Mouse (Mus musculus) forebrain, embryonic 13.5 days (tissue): ENCODE data around the gene Acss3. TPM values are rescaled to one million over a fixed set of nuclear protein-coding genes. Genes with fewer than 3 reads are reported as not detected.

Experiments used
- ATAC-seq: fragments of 200-750 bp; cut with Nextera tagmentation; 2 replicates; pipeline ENCODE4 v1.8.0; 2017
- H3K27ac ChIP-seq: fragments of 300-500 bp; sonication (generic); 2 replicates; pipeline ENCODE4 v1.5.1; 2015; ENCODE audit warnings: inconsistent platforms, mild to moderate bottlenecking, moderate library complexity
- H3K27me3 ChIP-seq: fragments of 300-500 bp; sonication (generic); 2 replicates; pipeline ENCODE4 v1.6.1; 2015; ENCODE audit warnings: mild to moderate bottlenecking, inconsistent platforms
- H3K36me3 ChIP-seq: fragments of 300-500 bp; sonication (generic); 2 replicates; pipeline ENCODE4 v1.6.1; 2015; ENCODE audit warnings: mild to moderate bottlenecking, inconsistent platforms; ENCODE audit not compliant: poor library complexity, severe bottlenecking
- H3K4me1 ChIP-seq: fragments of 300-500 bp; sonication (generic); 2 replicates; pipeline ENCODE4 v1.6.1; 2015; ENCODE audit warnings: inconsistent platforms
- H3K4me2 ChIP-seq: fragments of 300-500 bp; sonication (generic); 2 replicates; pipeline ENCODE4 v1.6.1; 2015; ENCODE audit warnings: inconsistent platforms, mild to moderate bottlenecking, moderate library complexity
- H3K4me3 ChIP-seq: fragments of 300-500 bp; sonication (generic); 2 replicates; pipeline ENCODE4 v1.5.1; 2015; ENCODE audit warnings: mild to moderate bottlenecking, inconsistent platforms
- H3K9ac ChIP-seq: fragments of 300-500 bp; sonication (generic); 2 replicates; pipeline ENCODE4 v1.6.1; 2015; ENCODE audit warnings: mild to moderate bottlenecking, inconsistent platforms
- H3K9me3 ChIP-seq: fragments of 300-500 bp; sonication (generic); replicated peaks from 2 replicates; pipeline ENCODE4 v1.6.1; 2016; ENCODE audit warnings: inconsistent platforms
- WGBS: fragments of 180-500 bp; shearing (Covaris S2); methylation state at CpG from one replicate; pipeline ENCODE4 v1.1.7; 2015; 5-methylcytosine and 5-hydroxymethylcytosine counted together
- polyA plus RNA-seq: library from polyadenylated mRNA; unstranded; fragments of >200 nt; fragmentation: Nextera tagmentation; extraction: Ambion mirVana; gene quantifications from 2 replicates; pipeline ENCODE4 v1.2.1, GENCODE M21; 2015

Acss3 gene
- polyA plus RNA-seq, 1 experiment from 2014 or later = 0.58 TPM

DNA sequence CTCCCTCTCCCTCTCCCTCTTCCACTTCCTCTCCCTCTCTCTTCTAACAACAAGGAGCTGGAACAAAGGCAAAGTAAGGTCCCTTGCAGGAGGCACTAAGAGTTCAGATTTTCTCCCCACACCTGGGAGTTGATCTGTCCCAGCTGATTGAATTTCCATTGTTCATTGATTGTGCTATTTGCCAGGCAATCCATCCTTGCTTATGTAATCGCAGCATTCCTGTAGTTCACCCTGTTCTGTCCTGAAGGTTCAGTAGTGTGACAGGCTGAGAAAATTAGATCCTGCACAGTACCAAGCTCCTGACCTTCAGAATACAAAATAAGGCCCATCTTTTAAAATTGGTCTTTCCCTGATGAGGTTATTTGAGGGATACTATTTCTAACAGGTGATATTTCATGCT is 8.3 kb downstream of the Acss3 start:
- Histone ChIP-seq H3K4me3 (no peak overlapping the region), H3K27me3 (no peaks in the 10 kb centered on the region), H3K9me3 (no peaks in the 10 kb centered on the region), H3K4me2 (no peak overlapping the region), H3K4me1 (peaks cover 5% of the 10 kb centered on the region; the same call in 1 of the 2 replicates), H3K36me3 (no peaks in the 10 kb centered on the region), H3K27ac (no peak overlapping the region), H3K9ac (no peak overlapping the region)
- ATAC-seq = no peak
- WGBS = 38% methylated on average over 1 of the region's 1 CpGs

DNA sequence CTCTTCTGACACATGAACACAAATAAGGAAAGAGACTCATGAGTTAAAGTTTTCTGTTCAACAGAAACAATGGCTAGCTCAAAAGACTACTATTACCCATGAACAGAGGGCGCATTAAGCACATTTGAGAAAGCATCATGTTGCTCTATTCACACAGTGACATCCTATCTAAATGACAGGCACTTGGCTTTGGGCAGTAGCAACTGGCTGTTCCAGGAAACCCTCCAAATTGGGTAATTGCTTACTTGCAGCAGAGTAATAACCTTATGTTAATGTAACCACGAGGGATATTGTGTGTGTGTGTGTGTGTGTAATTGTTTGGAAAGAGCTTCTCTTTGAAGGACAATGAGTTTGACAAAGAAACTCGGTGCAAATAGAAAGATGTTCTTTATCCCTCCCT is 29.0 kb downstream of the Acss3 start:
- no peak overlapping the region for H3K9ac ChIP-seq
- H3K36me3 ChIP-seq = no peaks in the 10 kb centered on the region
- H3K4me2 ChIP-seq = no peak overlapping the region
- no peaks in the 10 kb centered on the region for H3K9me3 ChIP-seq
- 39% methylated on average over 3 of the region's 3 CpGs for WGBS
- H3K4me3 ChIP-seq = no peak overlapping the region
- H3K27ac ChIP-seq = no peak overlapping the region
- no peaks in the 10 kb centered on the region for H3K27me3 ChIP-seq
- peak; percentile 93 for ATAC-seq
- no peaks in the 10 kb centered on the region for H3K4me1 ChIP-seq

GRCm38 (mm10) chr10:107053846-107054624 is 69.4 kb downstream of the Acss3 start:
- Histone ChIP-seq H3K9me3 (no peaks in the 10 kb centered on the region), H3K9ac (no peak overlapping the region), H3K36me3 (no peaks in the 10 kb centered on the region), H3K27me3 (no peaks in the 10 kb centered on the region), H3K4me2 (no peak overlapping the region), H3K4me1 (no peaks in the 10 kb centered on the region), H3K27ac (no peak overlapping the region), H3K4me3 (no peak overlapping the region)
- ATAC-seq = no peak
- WGBS = 80% methylated on average over 4 of the region's 4 CpGs

DNA sequence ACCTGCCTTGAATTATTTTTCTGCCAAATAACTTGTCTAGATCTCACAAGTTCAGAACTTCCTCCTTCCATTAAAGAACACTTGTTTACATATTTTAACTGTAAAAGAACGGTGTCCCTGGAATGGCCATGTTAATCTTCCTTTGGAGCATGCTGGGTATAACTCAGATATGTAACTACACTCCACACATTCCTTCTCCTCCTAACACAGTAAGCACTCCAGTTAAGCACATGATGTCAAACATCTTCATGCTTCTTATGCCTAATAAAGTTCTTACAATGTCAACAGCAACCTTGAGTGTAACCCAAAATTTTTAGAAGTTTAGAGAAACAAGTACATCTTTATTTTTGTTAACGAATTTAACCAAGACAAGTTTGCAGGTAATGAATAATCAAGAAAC is 73.0 kb downstream of the Acss3 start:
- WGBS = 90% methylated on average over 2 of the region's 2 CpGs
- H3K4me1 ChIP-seq = no peaks in the 10 kb centered on the region

GRCm38 (mm10) chr10:107042656-107043055 is 80.8 kb downstream of the Acss3 start:
- Histone ChIP-seq H3K9ac (no peak overlapping the region), H3K27me3 (no peaks in the 10 kb centered on the region), H3K36me3 (no peaks in the 10 kb centered on the region), H3K4me1 (no peaks in the 10 kb centered on the region), H3K27ac (no peak overlapping the region), H3K9me3 (no peaks in the 10 kb centered on the region), H3K4me3 (no peak overlapping the region), H3K4me2 (no peak overlapping the region)
- 91% methylated on average over 1 of the region's 1 CpGs for WGBS
- ATAC-seq = no peak

More for the DNA sequence above, 73.0 kb downstream of the Acss3 start:
- Histone ChIP-seq H3K4me2 (no peak overlapping the region), H3K9ac (no peak overlapping the region), H3K9me3 (no peaks in the 10 kb centered on the region), H3K36me3 (no peaks in the 10 kb centered on the region), H3K4me3 (no peak overlapping the region), H3K27me3 (no peaks in the 10 kb centered on the region), H3K27ac (no peak overlapping the region)
- ATAC-seq = no peak

DNA sequence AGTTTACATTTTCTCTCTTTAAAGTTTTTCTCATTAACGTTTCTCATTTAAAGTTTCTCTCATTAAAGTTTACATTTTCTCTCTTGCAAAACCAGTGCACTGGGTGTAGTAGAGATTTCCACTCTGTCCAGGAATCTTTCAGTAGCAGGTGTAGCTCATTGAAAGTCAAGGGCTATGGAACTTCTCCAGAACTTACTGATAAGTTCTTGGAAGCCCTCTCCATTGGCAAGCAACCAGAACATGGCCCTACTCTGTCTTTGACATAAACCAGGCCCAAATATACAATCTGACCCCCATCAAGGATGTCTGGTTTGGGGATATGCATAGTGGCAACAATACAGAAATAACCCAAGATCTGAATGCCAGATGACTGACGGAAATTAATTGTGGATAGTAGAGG is 82.6 kb downstream of the Acss3 start:
- 95% methylated on average over 2 of the region's 2 CpGs for WGBS
- Histone ChIP-seq H3K4me3 (no peak overlapping the region), H3K27me3 (no peaks in the 10 kb centered on the region), H3K9me3 (no peaks in the 10 kb centered on the region), H3K4me1 (no peaks in the 10 kb centered on the region), H3K9ac (no peak overlapping the region), H3K27ac (no peak overlapping the region), H3K36me3 (no peaks in the 10 kb centered on the region), H3K4me2 (no peak overlapping the region)
- no peak for ATAC-seq

- 80% methylated on average over 6 of the region's 6 CpGs for WGBS
- ATAC-seq = no peak
- H3K4me3 ChIP-seq = no peak overlapping the region
Measured at GRCm38 (mm10) chr10:107040378-107040777, 83.1 kb downstream of the Acss3 start.

DNA sequence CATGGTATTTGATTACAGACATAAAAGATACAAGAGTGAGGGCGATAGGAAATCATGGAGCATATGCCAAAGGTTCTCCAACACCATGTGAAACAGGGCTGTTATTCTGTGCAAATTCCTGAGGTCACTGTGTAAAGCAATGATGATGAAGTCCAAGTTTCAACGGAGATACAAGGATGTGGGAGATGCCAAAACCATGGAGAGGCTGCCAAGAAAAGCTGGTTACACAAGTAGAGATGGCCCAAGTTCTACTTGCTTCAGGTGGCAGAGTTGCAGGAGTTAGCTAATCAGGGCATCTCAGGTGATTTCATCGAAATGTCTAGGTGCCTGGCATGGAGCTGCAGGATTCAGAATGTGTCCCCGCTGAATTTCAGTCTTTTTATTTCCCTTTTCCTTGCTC is 84.3 kb downstream of the Acss3 start:
- no peak overlapping the region for H3K4me2 ChIP-seq
- H3K9me3 ChIP-seq = no peaks in the 10 kb centered on the region
- no peaks in the 10 kb centered on the region for H3K27me3 ChIP-seq
- H3K4me1 ChIP-seq = no peaks in the 10 kb centered on the region
- no peak overlapping the region for H3K4me3 ChIP-seq
- no peak overlapping the region for H3K9ac ChIP-seq
- WGBS = 89% methylated on average over 4 of the region's 4 CpGs
- ATAC-seq = no peak
- H3K36me3 ChIP-seq = no peaks in the 10 kb centered on the region
- H3K27ac ChIP-seq = no peak overlapping the region

More at GRCm38 (mm10) chr10:107040378-107040777, 83.1 kb downstream of the Acss3 start:
- Histone ChIP-seq H3K4me2 (no peak overlapping the region), H3K9ac (no peak overlapping the region), H3K27ac (no peak overlapping the region), H3K4me1 (no peaks in the 10 kb centered on the region), H3K36me3 (no peaks in the 10 kb centered on the region), H3K9me3 (no peaks in the 10 kb centered on the region), H3K27me3 (no peaks in the 10 kb centered on the region)

- no peak overlapping the region for H3K4me3 ChIP-seq
- H3K4me2 ChIP-seq = no peak overlapping the region
- H3K27ac ChIP-seq = no peak overlapping the region
- H3K9me3 ChIP-seq = no peaks in the 10 kb centered on the region
- H3K36me3 ChIP-seq = no peaks in the 10 kb centered on the region
- H3K27me3 ChIP-seq = no peaks in the 10 kb centered on the region
- H3K4me1 ChIP-seq = no peaks in the 10 kb centered on the region
- no peak for ATAC-seq
- H3K9ac ChIP-seq = no peak overlapping the region
- WGBS = 87% methylated on average over 4 of the region's 4 CpGs
Measured at GRCm38 (mm10) chr10:107024254-107024653, 99.2 kb downstream of the Acss3 start.

DNA sequence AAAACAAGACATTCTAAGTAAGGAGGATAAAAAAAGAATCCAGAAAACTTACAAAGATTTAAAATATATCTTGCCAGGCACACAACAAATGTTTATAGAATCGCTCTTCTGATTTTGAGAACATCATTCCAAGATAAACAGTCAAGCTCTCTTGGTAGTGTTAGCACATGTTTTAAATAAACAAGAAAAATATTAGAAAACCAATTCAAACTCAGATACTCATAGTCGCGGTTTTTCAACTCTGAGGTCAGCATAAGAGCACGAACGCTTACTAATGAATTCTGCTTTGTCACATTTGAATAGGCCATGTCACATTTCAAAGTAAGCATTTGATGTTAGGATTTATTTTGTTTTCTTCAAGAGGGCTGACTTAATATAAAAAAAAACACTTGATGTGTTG is 102.3 kb downstream of the Acss3 start:
- Histone ChIP-seq H3K4me2 (no peak overlapping the region), H3K9me3 (no peaks in the 10 kb centered on the region), H3K4me3 (no peak overlapping the region), H3K27ac (no peak overlapping the region), H3K36me3 (no peaks in the 10 kb centered on the region), H3K27me3 (no peaks in the 10 kb centered on the region), H3K9ac (no peak overlapping the region), H3K4me1 (no peaks in the 10 kb centered on the region)
- 83% methylated on average over 5 of the region's 5 CpGs for WGBS
- ATAC-seq = no peak

DNA sequence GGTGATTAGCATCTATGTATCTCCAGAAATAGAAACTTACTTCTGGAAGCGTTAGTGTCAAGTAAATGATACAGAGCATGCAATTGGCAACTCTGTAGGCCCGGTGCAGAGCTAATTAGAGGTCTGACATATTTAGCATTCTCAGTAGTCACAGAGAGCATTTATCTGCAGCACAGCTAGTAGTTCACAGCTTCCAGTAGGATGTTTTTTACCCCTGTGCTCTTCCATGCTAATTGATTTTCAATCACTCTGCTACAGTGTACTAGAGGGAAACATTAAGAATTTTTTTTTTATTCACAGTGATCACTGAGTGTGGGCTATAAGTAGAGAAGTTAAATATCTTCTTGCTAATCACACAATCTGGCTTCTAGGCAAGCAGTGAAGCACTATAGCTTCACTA is 112.3 kb downstream of the Acss3 start:
- no peaks in the 10 kb centered on the region for H3K9me3 ChIP-seq
- no peak overlapping the region for H3K9ac ChIP-seq
- H3K4me1 ChIP-seq = no peaks in the 10 kb centered on the region
- no peak overlapping the region for H3K27ac ChIP-seq
- no peak overlapping the region for H3K4me2 ChIP-seq
- no peaks in the 10 kb centered on the region for H3K27me3 ChIP-seq
- WGBS = 54% methylated on average over 2 of the region's 2 CpGs
- no peak overlapping the region for H3K4me3 ChIP-seq
- ATAC-seq = no peak
- no peaks in the 10 kb centered on the region for H3K36me3 ChIP-seq

DNA sequence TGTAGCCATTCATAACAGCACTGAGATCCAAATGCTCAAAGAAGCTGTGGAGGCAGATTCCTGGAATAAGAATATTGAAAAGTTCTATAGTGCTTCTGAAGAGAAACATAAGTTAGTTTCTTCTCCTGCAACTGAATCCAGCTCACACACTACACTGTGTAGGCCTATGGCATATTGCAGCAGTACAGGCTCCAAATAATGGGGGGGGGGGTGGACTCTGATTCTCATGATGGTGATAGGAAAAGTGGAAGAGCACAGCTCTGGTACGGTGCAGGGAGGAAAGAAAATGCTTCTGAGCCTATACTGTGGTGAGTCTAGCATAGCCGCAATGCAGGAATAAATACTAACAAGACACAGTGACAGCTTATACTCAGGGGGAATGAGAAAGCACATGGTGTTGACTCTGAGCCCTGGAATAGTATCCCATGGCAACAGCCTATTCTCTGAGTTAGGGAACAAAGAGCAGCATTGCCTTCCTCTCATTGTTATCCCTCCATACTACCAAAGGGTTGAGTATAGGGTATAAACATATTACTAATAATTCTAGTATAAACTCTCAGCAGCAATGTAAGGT is 125.3 kb downstream of the Acss3 start:
- no peaks in the 10 kb centered on the region for H3K4me1 ChIP-seq
- no peaks in the 10 kb centered on the region for H3K9me3 ChIP-seq
- WGBS = 81% methylated on average over 2 of the region's 2 CpGs
- no peak overlapping the region for H3K4me3 ChIP-seq
- H3K36me3 ChIP-seq = no peaks in the 10 kb centered on the region
- H3K27me3 ChIP-seq = no peaks in the 10 kb centered on the region
- no peak overlapping the region for H3K9ac ChIP-seq
- 0 out of 2 replicates have a peak, but pooled peaks have one; percentile 41 for ATAC-seq
- no peak overlapping the region for H3K27ac ChIP-seq
- no peak overlapping the region for H3K4me2 ChIP-seq

DNA sequence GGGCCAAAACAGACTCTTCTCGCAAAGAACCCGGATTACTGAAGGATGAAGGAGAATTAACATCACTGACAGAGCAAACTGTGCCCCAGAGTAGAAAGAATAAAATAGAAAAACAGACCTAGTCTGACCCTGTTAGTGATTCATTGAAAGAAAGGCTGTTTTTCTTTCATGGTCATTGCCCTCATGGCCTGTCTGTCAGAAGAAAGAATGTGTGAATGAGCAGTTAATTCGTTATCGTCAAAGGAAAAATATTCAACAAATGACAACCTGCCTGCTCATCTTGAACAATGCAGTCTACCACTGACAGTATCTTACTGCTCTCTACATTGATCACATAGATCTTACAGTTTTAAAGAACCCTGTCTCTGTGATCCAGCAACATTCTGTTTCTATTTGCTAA is 134.0 kb downstream of the Acss3 start:
- Histone ChIP-seq H3K27ac (no peak overlapping the region), H3K36me3 (no peaks in the 10 kb centered on the region), H3K4me1 (no peaks in the 10 kb centered on the region), H3K4me3 (no peak overlapping the region), H3K4me2 (no peak overlapping the region), H3K9me3 (no peaks in the 10 kb centered on the region), H3K9ac (no peak overlapping the region), H3K27me3 (no peaks in the 10 kb centered on the region)
- ATAC-seq = no peak
- WGBS = 58% methylated on average over 4 of the region's 4 CpGs
